Mouse (Mus musculus) neural tube, embryonic 15.5 days (tissue): ENCODE results near the gene Ezh2. TPM values are rescaled to one million over a fixed set of nuclear protein-coding genes. Genes with fewer than 3 reads are reported as not detected.
A peak's percentile ranks its signal among the peaks of the same experiment; 100 is the strongest.
"Not testable (repeated sequence)": the region's sequence is repeated elsewhere in the genome, so short reads cannot be mapped to it uniquely, and the experiment has no call there.

Experiments
- ATAC-seq: fragments of 200-750 bp; cut with Nextera tagmentation; 2 replicates; pipeline ENCODE4 v1.8.0; 2017; ENCODE audit warnings: mild to moderate bottlenecking, moderate TSS enrichment, moderate library complexity; ENCODE audit not compliant: low FRiP score
- H3K27ac ChIP-seq: fragments of 300-500 bp; sonication (generic); replicated peaks from 2 replicates; pipeline ENCODE4 v1.5.1; 2015; ENCODE audit warnings: mild to moderate bottlenecking, inconsistent platforms
- H3K27me3 ChIP-seq: fragments of 300-500 bp; sonication (generic); replicated peaks from 2 replicates; pipeline ENCODE4 v1.6.1; 2015; ENCODE audit warnings: inconsistent platforms
- H3K36me3 ChIP-seq: fragments of 300-500 bp; sonication (generic); 2 replicates; pipeline ENCODE4 v1.6.1; 2015; ENCODE audit warnings: inconsistent platforms
- H3K4me1 ChIP-seq: fragments of 300-500 bp; sonication (generic); 2 replicates; pipeline ENCODE4 v1.6.1; 2015; ENCODE audit warnings: inconsistent platforms
- H3K4me2 ChIP-seq: fragments of 300-500 bp; sonication (generic); 2 replicates; pipeline ENCODE4 v1.6.1; 2015; ENCODE audit warnings: inconsistent platforms, mild to moderate bottlenecking, moderate library complexity
- H3K4me3 ChIP-seq: fragments of 300-500 bp; sonication (generic); replicated peaks from 2 replicates; pipeline ENCODE4 v1.5.1; 2015; ENCODE audit warnings: mild to moderate bottlenecking, inconsistent platforms
- H3K9ac ChIP-seq: fragments of 300-500 bp; sonication (generic); replicated peaks from 2 replicates; pipeline ENCODE4 v1.6.1; 2015; ENCODE audit warnings: mild to moderate bottlenecking, inconsistent platforms
- H3K9me3 ChIP-seq: fragments of 300-500 bp; sonication (generic); replicated peaks from 2 replicates; pipeline ENCODE4 v1.6.1; 2016; ENCODE audit warnings: inconsistent platforms
- WGBS: fragments of 180-500 bp; shearing (Covaris S2); methylation state at CpG from one replicate; pipeline ENCODE4 v1.1.7; 2015; ENCODE audit warnings: mixed read lengths; 5-methylcytosine and 5-hydroxymethylcytosine counted together
- polyA plus RNA-seq: library from polyadenylated mRNA; unstranded; fragments of >200 nt; fragmentation: Nextera tagmentation; extraction: Ambion mirVana; gene quantifications from 2 replicates; pipeline ENCODE4 v1.2.1, GENCODE M21; 2015

Ezh2 gene
- polyA plus RNA-seq, 1 experiment from 2014 or later: 48.1 TPM

GRCm38 (mm10) chr6:47595696-47596095 is 555 bp upstream of the Ezh2 start:
- peak overlapping the region; percentile 84 for H3K9ac ChIP-seq
- no peak for ATAC-seq
- peak overlapping the region; percentile 91 for H3K4me2 ChIP-seq
- WGBS: under 1% methylated on average over 6 of the region's 6 CpGs
- peak overlapping the region; percentile 98 for H3K27ac ChIP-seq
- H3K4me3 ChIP-seq: peak overlapping the region; percentile 95
- peaks cover 10% of the 10 kb centered on the region for H3K4me1 ChIP-seq
- no peaks in the 10 kb centered on the region for H3K27me3 ChIP-seq
- no peaks in the 10 kb centered on the region for H3K9me3 ChIP-seq
- H3K36me3 ChIP-seq: no peaks in the 10 kb centered on the region

GRCm38 (mm10) chr6:47594141-47594835 is 853 bp downstream of the Ezh2 start:
- WGBS: under 1% methylated on average over 70 of the region's 74 CpGs
- H3K9me3 ChIP-seq: no peaks in the 10 kb centered on the region
- no peaks in the 10 kb centered on the region for H3K27me3 ChIP-seq
- peak; percentile 83 for ATAC-seq
- H3K36me3 ChIP-seq: no peaks in the 10 kb centered on the region
- peak overlapping the region; percentile 88 for H3K9ac ChIP-seq
- H3K4me2 ChIP-seq: peak overlapping the region; percentile 68
- peaks cover 11% of the 10 kb centered on the region for H3K4me1 ChIP-seq
- H3K27ac ChIP-seq: peak overlapping the region; percentile 98
- H3K4me3 ChIP-seq: peak overlapping the region; percentile 95

- no peaks in the 10 kb centered on the region for H3K36me3 ChIP-seq
- peaks cover 13% of the 10 kb centered on the region for H3K4me1 ChIP-seq
- 5% methylated on average over 9 of the region's 9 CpGs for WGBS
- peak overlapping the region; percentile 98; the same call in 1 of the 2 replicates for H3K27ac ChIP-seq
- ATAC-seq: no peak
- no peaks in the 10 kb centered on the region for H3K9me3 ChIP-seq
- H3K4me3 ChIP-seq: peak overlapping the region; percentile 95
- peak overlapping the region; percentile 88 for H3K9ac ChIP-seq
- H3K27me3 ChIP-seq: no peaks in the 10 kb centered on the region
- peak overlapping the region; percentile 68 for H3K4me2 ChIP-seq
These were observed 1.6 kb downstream of the Ezh2 start for GRCm38 (mm10) chr6:47593590-47593989.

- H3K4me1 ChIP-seq, H3K9me3 ChIP-seq, H3K36me3 ChIP-seq, H3K4me3 ChIP-seq, H3K4me2 ChIP-seq, H3K27ac ChIP-seq, H3K9ac ChIP-seq, H3K27me3 ChIP-seq, ATAC-seq: not testable (repeated sequence)
- 96% methylated on average over 2 of the region's 2 CpGs for WGBS
These were observed 7.8 kb downstream of the Ezh2 start for GRCm38 (mm10) chr6:47587332-47587731.

- ATAC-seq: no peak
These were observed 22.3 kb downstream of the Ezh2 start for GRCm38 (mm10) chr6:47572887-47573286.

GRCm38 (mm10) chr6:47565326-47566035 is 29.7 kb downstream of the Ezh2 start:
- Histone ChIP-seq H3K36me3 (peaks cover 30% of the 10 kb centered on the region), H3K27me3 (no peaks in the 10 kb centered on the region), H3K27ac (no peak overlapping the region), H3K9ac (no peak overlapping the region), H3K9me3 (no peaks in the 10 kb centered on the region), H3K4me2 (no peak overlapping the region), H3K4me1 (no peaks in the 10 kb centered on the region), H3K4me3 (no peak overlapping the region)
- WGBS: 82% methylated on average over 1 of the region's 1 CpGs
- no peak for ATAC-seq

More at GRCm38 (mm10) chr6:47572887-47573286, 22.3 kb downstream of the Ezh2 start:
- peaks cover 22% of the 10 kb centered on the region for H3K36me3 ChIP-seq
- no peak overlapping the region for H3K4me2 ChIP-seq
- 92% methylated on average over 2 of the region's 2 CpGs for WGBS
- H3K9me3 ChIP-seq: no peaks in the 10 kb centered on the region
- H3K27me3 ChIP-seq: no peaks in the 10 kb centered on the region
- H3K27ac ChIP-seq: no peak overlapping the region
- no peak overlapping the region for H3K9ac ChIP-seq
- H3K4me1 ChIP-seq: no peaks in the 10 kb centered on the region
- H3K4me3 ChIP-seq: no peak overlapping the region

GRCm38 (mm10) chr6:47561426-47561825 is 33.7 kb downstream of the Ezh2 start:
- H3K9ac ChIP-seq: no peak overlapping the region
- no peaks in the 10 kb centered on the region for H3K4me1 ChIP-seq
- H3K27me3 ChIP-seq: no peaks in the 10 kb centered on the region
- no peaks in the 10 kb centered on the region for H3K9me3 ChIP-seq
- no peak for ATAC-seq
- H3K27ac ChIP-seq: no peak overlapping the region
- WGBS: 88% methylated on average over 5 of the region's 5 CpGs
- H3K4me2 ChIP-seq: no peak overlapping the region
- H3K4me3 ChIP-seq: no peak overlapping the region
- peaks cover 5% of the 10 kb centered on the region; the same call in 1 of the 2 replicates for H3K36me3 ChIP-seq

- WGBS: 95% methylated on average over 2 of the region's 2 CpGs
- H3K4me3 ChIP-seq: no peak overlapping the region
- no peaks in the 10 kb centered on the region for H3K27me3 ChIP-seq
- H3K4me2 ChIP-seq: no peak overlapping the region
- no peak for ATAC-seq
- H3K9me3 ChIP-seq: no peaks in the 10 kb centered on the region
- H3K36me3 ChIP-seq: peaks cover 5% of the 10 kb centered on the region; the same call in 1 of the 2 replicates
- H3K9ac ChIP-seq: no peak overlapping the region
- H3K27ac ChIP-seq: no peak overlapping the region
- H3K4me1 ChIP-seq: no peaks in the 10 kb centered on the region
These were observed 34.3 kb downstream of the Ezh2 start for GRCm38 (mm10) chr6:47560846-47561245.

- Histone ChIP-seq H3K4me2 (no peak overlapping the region), H3K4me3 (no peak overlapping the region), H3K27ac (no peak overlapping the region), H3K9ac (no peak overlapping the region), H3K9me3 (no peaks in the 10 kb centered on the region), H3K36me3 (peaks cover 5% of the 10 kb centered on the region), H3K27me3 (no peaks in the 10 kb centered on the region), H3K4me1 (no peaks in the 10 kb centered on the region)
- no peak for ATAC-seq
These were observed 34.7 kb downstream of the Ezh2 start for GRCm38 (mm10) chr6:47560407-47560806.

GRCm38 (mm10) chr6:47559287-47559686 is 35.9 kb downstream of the Ezh2 start:
- WGBS: 91% methylated on average over 2 of the region's 2 CpGs
- H3K27ac ChIP-seq: no peak overlapping the region
- no peak overlapping the region for H3K4me3 ChIP-seq
- ATAC-seq: no peak
- no peaks in the 10 kb centered on the region for H3K27me3 ChIP-seq
- H3K9me3 ChIP-seq: no peaks in the 10 kb centered on the region
- no peak overlapping the region for H3K9ac ChIP-seq
- H3K36me3 ChIP-seq: peaks cover 15% of the 10 kb centered on the region
- H3K4me1 ChIP-seq: no peaks in the 10 kb centered on the region
- H3K4me2 ChIP-seq: no peak overlapping the region

GRCm38 (mm10) chr6:47552280-47552679 is 42.9 kb downstream of the Ezh2 start:
- 96% methylated on average over 4 of the region's 4 CpGs for WGBS
- no peak overlapping the region for H3K4me2 ChIP-seq
- H3K9ac ChIP-seq: no peak overlapping the region
- H3K9me3 ChIP-seq: no peaks in the 10 kb centered on the region
- no peaks in the 10 kb centered on the region for H3K4me1 ChIP-seq
- no peak for ATAC-seq
- H3K36me3 ChIP-seq: peaks cover 38% of the 10 kb centered on the region
- no peak overlapping the region for H3K4me3 ChIP-seq
- H3K27me3 ChIP-seq: no peaks in the 10 kb centered on the region
- no peak overlapping the region for H3K27ac ChIP-seq

GRCm38 (mm10) chr6:47535333-47535732 is 59.8 kb downstream of the Ezh2 start:
- 90% methylated on average over 5 of the region's 5 CpGs for WGBS
- H3K4me2 ChIP-seq: no peak overlapping the region
- no peaks in the 10 kb centered on the region for H3K4me1 ChIP-seq
- H3K9me3 ChIP-seq: no peaks in the 10 kb centered on the region
- ATAC-seq: no peak
- H3K27me3 ChIP-seq: no peaks in the 10 kb centered on the region
- H3K27ac ChIP-seq: no peak overlapping the region
- H3K9ac ChIP-seq: no peak overlapping the region
- peaks cover 40% of the 10 kb centered on the region for H3K36me3 ChIP-seq
- H3K4me3 ChIP-seq: no peak overlapping the region
